Mouse (Mus musculus) ES-Bruce4 (cell line): ENCODE data around the gene Spry1.

Experiments used
- CTCF ChIP-seq: IDR thresholded peaks from one replicate; pipeline ENCODE4 v1.8.1; 2011; ENCODE audit warnings: low read depth, low read length
- EP300 ChIP-seq: IDR thresholded peaks from 2 replicates; pipeline ENCODE4 v1.6.1; 2011; ENCODE audit warnings: low read depth, low read length; ENCODE audit not compliant: insufficient read depth
- POLR2A ChIP-seq: IDR thresholded peaks from one replicate; pipeline ENCODE4 v1.8.1; 2011; ENCODE audit warnings: low read length; ENCODE audit not compliant: insufficient read depth

GRCm38 (mm10) chr3:37643411-37643810 is 3.7 kb downstream of the Spry1 start:
- no peak for TF ChIP-seq CTCF
- no peak for TF ChIP-seq POLR2A
- TF ChIP-seq EP300, result no peak
